Comparison of ENCODE assay signal across 1 mouse cellular context in genomic region chr19:41808104-41808634, GRCm38 (mm10).
A peak's percentile ranks its signal among the peaks of the same experiment; 100 is the strongest.
TF ChIP-seq lines count a peak whose summit lies in the region.

No protein-coding gene starts in this region.

TF ChIP-seq in MEL, 35 proteins besides CTCF, POLR2A, EP300 and RAD21 (continued from another document):
- no peak for TF ChIP-seq JUND (IDR thresholded peaks at IDR 0.05; ENCODE audit: low read depth, low read length)
- peak; percentile 81 for TF ChIP-seq USF1 (IDR thresholded peaks at IDR 0.05; ENCODE audit: low read depth, low read length)
- 0 out of 2 replicates have a peak, but pooled peaks have one; percentile 44 for TF ChIP-seq MAX (IDR thresholded peaks at IDR 0.05; ENCODE audit: low read length)
TF ChIP-seq in MEL: peak in this region for 10.
